Mouse (Mus musculus) forebrain, embryonic 13.5 days (tissue): Measurements from ENCODE around the gene Rnf115. TPM values are rescaled to one million over a fixed set of nuclear protein-coding genes. Genes with fewer than 3 reads are reported as not detected.

Experiments
- ATAC-seq: fragments of 200-750 bp; cut with Nextera tagmentation; 2 replicates; pipeline ENCODE4 v1.8.0; 2017
- H3K27ac ChIP-seq: fragments of 300-500 bp; sonication (generic); 2 replicates; pipeline ENCODE4 v1.5.1; 2015; ENCODE audit warnings: inconsistent platforms, mild to moderate bottlenecking, moderate library complexity
- H3K27me3 ChIP-seq: fragments of 300-500 bp; sonication (generic); 2 replicates; pipeline ENCODE4 v1.6.1; 2015; ENCODE audit warnings: mild to moderate bottlenecking, inconsistent platforms
- H3K36me3 ChIP-seq: fragments of 300-500 bp; sonication (generic); 2 replicates; pipeline ENCODE4 v1.6.1; 2015; ENCODE audit warnings: mild to moderate bottlenecking, inconsistent platforms; ENCODE audit not compliant: poor library complexity, severe bottlenecking
- H3K4me1 ChIP-seq: fragments of 300-500 bp; sonication (generic); 2 replicates; pipeline ENCODE4 v1.6.1; 2015; ENCODE audit warnings: inconsistent platforms
- H3K4me2 ChIP-seq: fragments of 300-500 bp; sonication (generic); 2 replicates; pipeline ENCODE4 v1.6.1; 2015; ENCODE audit warnings: inconsistent platforms, mild to moderate bottlenecking, moderate library complexity
- H3K4me3 ChIP-seq: fragments of 300-500 bp; sonication (generic); 2 replicates; pipeline ENCODE4 v1.5.1; 2015; ENCODE audit warnings: mild to moderate bottlenecking, inconsistent platforms
- H3K9ac ChIP-seq: fragments of 300-500 bp; sonication (generic); 2 replicates; pipeline ENCODE4 v1.6.1; 2015; ENCODE audit warnings: mild to moderate bottlenecking, inconsistent platforms
- H3K9me3 ChIP-seq: fragments of 300-500 bp; sonication (generic); replicated peaks from 2 replicates; pipeline ENCODE4 v1.6.1; 2016; ENCODE audit warnings: inconsistent platforms
- WGBS: fragments of 180-500 bp; shearing (Covaris S2); methylation state at CpG from one replicate; pipeline ENCODE4 v1.1.7; 2015; 5-methylcytosine and 5-hydroxymethylcytosine counted together
- polyA plus RNA-seq: library from polyadenylated mRNA; unstranded; fragments of >200 nt; fragmentation: Nextera tagmentation; extraction: Ambion mirVana; gene quantifications from 2 replicates; pipeline ENCODE4 v1.2.1, GENCODE M21; 2015

Rnf115 gene
- polyA plus RNA-seq, 1 experiment from 2014 or later: 71.7 TPM

GRCm38 (mm10) chr3:96746829-96747228 lies 19.4 kb downstream of the Rnf115 start:
- Histone ChIP-seq H3K27me3 (no peaks in the 10 kb centered on the region), H3K9me3 (no peaks in the 10 kb centered on the region; the same call in 1 of the 2 replicates), H3K4me2 (no peak overlapping the region), H3K4me1 (no peaks in the 10 kb centered on the region), H3K4me3 (no peak overlapping the region), H3K27ac (no peak overlapping the region), H3K36me3 (no peaks in the 10 kb centered on the region), H3K9ac (no peak overlapping the region)
- WGBS: 89% methylated on average over 1 of the region's 1 CpGs
- ATAC-seq: no peak

GRCm38 (mm10) chr3:96755935-96756334 lies 28.5 kb downstream of the Rnf115 start:
- Histone ChIP-seq H3K36me3 (peaks cover 10% of the 10 kb centered on the region), H3K4me1 (no peaks in the 10 kb centered on the region), H3K9ac (no peak overlapping the region), H3K27me3 (no peaks in the 10 kb centered on the region), H3K9me3 (no peaks in the 10 kb centered on the region), H3K4me3 (no peak overlapping the region), H3K27ac (no peak overlapping the region), H3K4me2 (no peak overlapping the region)
- ATAC-seq: no peak
- WGBS: 88% methylated on average over 1 of the region's 1 CpGs

GRCm38 (mm10) chr3:96757691-96758090 lies 30.2 kb downstream of the Rnf115 start:
- Histone ChIP-seq H3K4me3 (no peak overlapping the region), H3K36me3 (peaks cover 10% of the 10 kb centered on the region), H3K9ac (no peak overlapping the region), H3K9me3 (no peaks in the 10 kb centered on the region), H3K4me1 (no peaks in the 10 kb centered on the region), H3K27me3 (no peaks in the 10 kb centered on the region), H3K27ac (no peak overlapping the region), H3K4me2 (no peak overlapping the region)
- no peak for ATAC-seq
- 60% methylated on average over 7 of the region's 7 CpGs for WGBS

- WGBS: 93% methylated on average over 4 of the region's 4 CpGs
These were observed 32.2 kb downstream of the Rnf115 start for GRCm38 (mm10) chr3:96759695-96760094.

GRCm38 (mm10) chr3:96764528-96764927 lies 37.1 kb downstream of the Rnf115 start:
- 91% methylated on average over 1 of the region's 1 CpGs for WGBS
- ATAC-seq: no peak
- 0 out of 2 replicates have a peak, but pooled peaks cover 4% of the 10 kb centered on the region for H3K36me3 ChIP-seq
- H3K4me2 ChIP-seq: no peak overlapping the region
- H3K27ac ChIP-seq: no peak overlapping the region
- no peaks in the 10 kb centered on the region for H3K4me1 ChIP-seq
- no peak overlapping the region for H3K4me3 ChIP-seq
- no peak overlapping the region for H3K9ac ChIP-seq
- no peaks in the 10 kb centered on the region for H3K9me3 ChIP-seq
- no peaks in the 10 kb centered on the region for H3K27me3 ChIP-seq

More at GRCm38 (mm10) chr3:96759695-96760094, 32.2 kb downstream of the Rnf115 start:
- no peak overlapping the region for H3K27ac ChIP-seq
- H3K4me1 ChIP-seq: no peaks in the 10 kb centered on the region
- H3K9ac ChIP-seq: no peak overlapping the region
- no peak for ATAC-seq
- peaks cover 10% of the 10 kb centered on the region for H3K36me3 ChIP-seq
- no peaks in the 10 kb centered on the region for H3K9me3 ChIP-seq
- H3K4me2 ChIP-seq: no peak overlapping the region
- H3K27me3 ChIP-seq: no peaks in the 10 kb centered on the region
- H3K4me3 ChIP-seq: no peak overlapping the region

GRCm38 (mm10) chr3:96769971-96770370 lies 42.5 kb downstream of the Rnf115 start:
- ATAC-seq: no peak
- H3K4me1 ChIP-seq: no peaks in the 10 kb centered on the region
- H3K9ac ChIP-seq: no peak overlapping the region
- H3K9me3 ChIP-seq: no peaks in the 10 kb centered on the region
- no peaks in the 10 kb centered on the region for H3K36me3 ChIP-seq
- no peak overlapping the region for H3K4me2 ChIP-seq
- no peak overlapping the region for H3K4me3 ChIP-seq
- H3K27me3 ChIP-seq: no peaks in the 10 kb centered on the region
- no peak overlapping the region for H3K27ac ChIP-seq
- WGBS: 91% methylated on average over 5 of the region's 5 CpGs

- 61% methylated on average over 1 of the region's 1 CpGs for WGBS
- no peaks in the 10 kb centered on the region for H3K27me3 ChIP-seq
- H3K27ac ChIP-seq: no peak overlapping the region
- H3K4me3 ChIP-seq: no peak overlapping the region
- H3K4me1 ChIP-seq: no peaks in the 10 kb centered on the region
- ATAC-seq: no peak
- H3K4me2 ChIP-seq: no peak overlapping the region
- no peaks in the 10 kb centered on the region for H3K9me3 ChIP-seq
- H3K36me3 ChIP-seq: peaks cover 11% of the 10 kb centered on the region
- no peak overlapping the region for H3K9ac ChIP-seq
These were observed 45.5 kb downstream of the Rnf115 start for GRCm38 (mm10) chr3:96772949-96773348.

- Histone ChIP-seq H3K9me3 (no peaks in the 10 kb centered on the region), H3K4me3 (no peak overlapping the region), H3K4me2 (no peak overlapping the region), H3K27me3 (no peaks in the 10 kb centered on the region), H3K9ac (no peak overlapping the region), H3K36me3 (peaks cover 12% of the 10 kb centered on the region), H3K4me1 (no peaks in the 10 kb centered on the region), H3K27ac (no peak overlapping the region)
- ATAC-seq: no peak
- WGBS: 89% methylated on average over 3 of the region's 3 CpGs
These were observed 49.7 kb downstream of the Rnf115 start for GRCm38 (mm10) chr3:96777120-96777519.

- 78% methylated on average over 8 of the region's 8 CpGs for WGBS
- H3K4me1 ChIP-seq: no peaks in the 10 kb centered on the region
- H3K27ac ChIP-seq: no peak overlapping the region; the same call in 1 of the 2 replicates
- H3K4me2 ChIP-seq: no peak overlapping the region
- peaks cover 32% of the 10 kb centered on the region for H3K36me3 ChIP-seq
- no peak overlapping the region for H3K9ac ChIP-seq
- H3K27me3 ChIP-seq: no peaks in the 10 kb centered on the region
- H3K4me3 ChIP-seq: no peak overlapping the region
- no peaks in the 10 kb centered on the region for H3K9me3 ChIP-seq
- no peak for ATAC-seq
These were observed 54.8 kb downstream of the Rnf115 start for GRCm38 (mm10) chr3:96782236-96782635.

GRCm38 (mm10) chr3:96787784-96788183 lies 60.3 kb downstream of the Rnf115 start:
- Histone ChIP-seq H3K9me3 (no peaks in the 10 kb centered on the region), H3K36me3 (peaks cover 62% of the 10 kb centered on the region), H3K27ac (no peak overlapping the region), H3K4me3 (no peak overlapping the region), H3K27me3 (no peaks in the 10 kb centered on the region), H3K9ac (no peak overlapping the region), H3K4me2 (no peak overlapping the region), H3K4me1 (no peaks in the 10 kb centered on the region)
- ATAC-seq: no peak
- WGBS: 90% methylated on average over 1 of the region's 1 CpGs

- Histone ChIP-seq H3K4me2 (no peak overlapping the region), H3K27me3 (no peaks in the 10 kb centered on the region), H3K4me3 (no peak overlapping the region), H3K4me1 (no peaks in the 10 kb centered on the region), H3K9ac (no peak overlapping the region), H3K36me3 (peaks cover 62% of the 10 kb centered on the region), H3K27ac (no peak overlapping the region), H3K9me3 (no peaks in the 10 kb centered on the region)
- no peak for ATAC-seq
- 91% methylated on average over 8 of the region's 8 CpGs for WGBS
These were observed 61.0 kb downstream of the Rnf115 start for GRCm38 (mm10) chr3:96788506-96788905.

- Histone ChIP-seq H3K4me2 (no peak overlapping the region), H3K9me3 (no peaks in the 10 kb centered on the region), H3K27me3 (no peaks in the 10 kb centered on the region), H3K27ac (no peak overlapping the region), H3K4me1 (no peaks in the 10 kb centered on the region), H3K36me3 (peaks cover 7% of the 10 kb centered on the region), H3K9ac (no peak overlapping the region), H3K4me3 (no peak overlapping the region)
- ATAC-seq: no peak
- WGBS: 90% methylated on average over 11 of the region's 11 CpGs
These were observed 72.8 kb downstream of the Rnf115 start for GRCm38 (mm10) chr3:96800254-96800653.

- Histone ChIP-seq H3K4me3 (no peak overlapping the region), H3K27ac (no peak overlapping the region), H3K36me3 (peaks cover 8% of the 10 kb centered on the region; the same call in 1 of the 2 replicates), H3K4me1 (no peaks in the 10 kb centered on the region), H3K9ac (no peak overlapping the region), H3K27me3 (no peaks in the 10 kb centered on the region), H3K9me3 (no peaks in the 10 kb centered on the region), H3K4me2 (no peak overlapping the region)
- ATAC-seq: no peak
- WGBS: 90% methylated on average over 1 of the region's 1 CpGs
These were observed 74.8 kb downstream of the Rnf115 start for GRCm38 (mm10) chr3:96802214-96802613.
